Mouse (Mus musculus) midbrain, embryonic 11.5 days (tissue): ENCODE results near the gene Gm4756. TPM values are rescaled to one million over a fixed set of nuclear protein-coding genes. Genes with fewer than 3 reads are reported as not detected.
"Not testable (repeated sequence)": the region's sequence is repeated elsewhere in the genome, so short reads cannot be mapped to it uniquely, and the experiment has no call there.

Experiments used
- ATAC-seq: fragments of 200-750 bp; cut with Nextera tagmentation; 2 replicates; pipeline ENCODE4 v1.8.0; 2017; ENCODE audit warnings: moderate TSS enrichment, moderate library complexity; ENCODE audit not compliant: low FRiP score
- DNase-seq: peaks from one replicate; pipeline ENCODE4 v3.0.0; 2015; ENCODE audit warnings: low spot score; ENCODE audit errors: missing footprints
- H3K27ac ChIP-seq: fragments of 300-500 bp; sonication (generic); 2 replicates; pipeline ENCODE4 v1.5.1; 2014; ENCODE audit warnings: low read depth, low read length
- H3K27me3 ChIP-seq: fragments of 300-500 bp; sonication (generic); 2 replicates; pipeline ENCODE4 v1.6.1; 2014; ENCODE audit warnings: mild to moderate bottlenecking, low read length, moderate library complexity, mixed read lengths; ENCODE audit not compliant: control insufficient read depth, insufficient read depth
- H3K36me3 ChIP-seq: fragments of 300-500 bp; sonication (generic); 2 replicates; pipeline ENCODE4 v1.6.1; 2014; ENCODE audit warnings: mild to moderate bottlenecking, low read length, moderate library complexity, mixed read lengths; ENCODE audit not compliant: control insufficient read depth, insufficient read depth
- H3K4me1 ChIP-seq: fragments of 300-500 bp; sonication (generic); 2 replicates; pipeline ENCODE4 v1.6.1; 2014; ENCODE audit warnings: low read length; ENCODE audit not compliant: control insufficient read depth, insufficient read depth
- H3K4me2 ChIP-seq: fragments of 300-500 bp; sonication (generic); 2 replicates; pipeline ENCODE4 v1.6.1; 2014; ENCODE audit warnings: mild to moderate bottlenecking, moderate library complexity
- H3K4me3 ChIP-seq: fragments of 300-500 bp; sonication (generic); 2 replicates; pipeline ENCODE4 v1.5.1; 2014; ENCODE audit warnings: low read depth, low read length
- H3K9ac ChIP-seq: fragments of 300-500 bp; sonication (generic); 2 replicates; pipeline ENCODE4 v1.6.1; 2014; ENCODE audit warnings: low read length
- H3K9me3 ChIP-seq: fragments of 300-500 bp; sonication (generic); 2 replicates; pipeline ENCODE4 v1.6.1; 2016; ENCODE audit warnings: low read length; ENCODE audit not compliant: control insufficient read depth
- WGBS: fragments of 180-500 bp; shearing (Covaris S2); extraction: QIAGEN DNeasy Blood & Tissue Kit; methylation state at CpG from one replicate; pipeline ENCODE4 v1.1.7; 2014; 5-methylcytosine and 5-hydroxymethylcytosine counted together
- polyA plus RNA-seq: library from polyadenylated mRNA; unstranded; fragments of >200 nt; fragmentation: Nextera tagmentation; extraction: Ambion mirVana; gene quantifications from 2 replicates; pipeline ENCODE4 v1.2.1, GENCODE M21; 2014

Gene Gm4756
- not detected in 2 replicates for polyA plus RNA-seq

GRCm38 (mm10) chr12:72649611-72650330 is at the start of gene Gm4756:
Gene Gm4756 (minus strand): TSS chr12:72649661.
- Histone ChIP-seq H3K4me2 (no peak within 1 kb of the TSS), H3K27me3 (no peaks in the 10 kb centered on the region), H3K9ac (no peak within 1 kb of the TSS), H3K27ac (no peak within 1 kb of the TSS), H3K36me3 (no peaks in the 10 kb centered on the region), H3K4me1 (no peaks in the 10 kb centered on the region), H3K4me3 (no peak within 1 kb of the TSS), H3K9me3 (no peaks in the 10 kb centered on the region)
- WGBS = 80% methylated on average over 11 of the region's 11 CpGs
- ATAC-seq (no peak), DNase-seq (no peak)

GRCm38 (mm10) chr12:72694901-72695463 is 45.5 kb upstream of the Gm4756 start:
- ATAC-seq = no peak
- Histone ChIP-seq H3K4me1 (no peaks in the 10 kb centered on the region), H3K9me3 (no peaks in the 10 kb centered on the region), H3K27ac (no peak overlapping the region), H3K27me3 (no peaks in the 10 kb centered on the region), H3K9ac (no peak overlapping the region), H3K4me3 (no peak overlapping the region), H3K36me3 (no peaks in the 10 kb centered on the region), H3K4me2 (no peak overlapping the region)
- no peak for DNase-seq
- 63% methylated on average over 9 of the region's 9 CpGs for WGBS

GRCm38 (mm10) chr12:72694438-72694837 is 45.0 kb upstream of the Gm4756 start:
- Histone ChIP-seq H3K4me2 (no peak overlapping the region), H3K4me3 (no peak overlapping the region), H3K27ac (no peak overlapping the region), H3K27me3 (no peaks in the 10 kb centered on the region), H3K4me1 (no peaks in the 10 kb centered on the region), H3K9me3 (no peaks in the 10 kb centered on the region), H3K9ac (no peak overlapping the region), H3K36me3 (no peaks in the 10 kb centered on the region)
- no peak for DNase-seq
- 79% methylated on average over 12 of the region's 12 CpGs for WGBS
- ATAC-seq = no peak

GRCm38 (mm10) chr12:72693895-72694294 is 44.4 kb upstream of the Gm4756 start:
- no peak overlapping the region for H3K27ac ChIP-seq
- H3K4me2 ChIP-seq = no peak overlapping the region
- H3K27me3 ChIP-seq = no peaks in the 10 kb centered on the region
- H3K4me3 ChIP-seq = no peak overlapping the region
- no peak overlapping the region for H3K9ac ChIP-seq
- no peak for DNase-seq
- WGBS = 52% methylated on average over 6 of the region's 6 CpGs
- H3K36me3 ChIP-seq = no peaks in the 10 kb centered on the region
- H3K9me3 ChIP-seq = no peaks in the 10 kb centered on the region
- ATAC-seq = no peak
- no peaks in the 10 kb centered on the region for H3K4me1 ChIP-seq

GRCm38 (mm10) chr12:72688281-72688680 is 38.8 kb upstream of the Gm4756 start:
- H3K4me1 ChIP-seq, H3K36me3 ChIP-seq, H3K27me3 ChIP-seq, H3K4me2 ChIP-seq, H3K9me3 ChIP-seq, H3K9ac ChIP-seq, H3K27ac ChIP-seq, H3K4me3 ChIP-seq: not testable (repeated sequence)
- peak; percentile 68 for DNase-seq
- WGBS = 9% methylated on average over 2 of the region's 2 CpGs
- ATAC-seq = peak; percentile 38; the same call in 1 of the 2 replicates

- ATAC-seq, H3K4me3 ChIP-seq, H3K36me3 ChIP-seq, H3K9ac ChIP-seq, H3K9me3 ChIP-seq, H3K27ac ChIP-seq, H3K4me1 ChIP-seq, H3K27me3 ChIP-seq, H3K4me2 ChIP-seq: not testable (repeated sequence)
- WGBS = 8% methylated on average over 6 of the region's 6 CpGs
- DNase-seq = peak; percentile 78
Observed at GRCm38 (mm10) chr12:72687741-72688140, 38.3 kb upstream of the Gm4756 start.

GRCm38 (mm10) chr12:72686566-72686965 is 37.1 kb upstream of the Gm4756 start:
- not testable (repeated sequence) for H3K27ac ChIP-seq, H3K4me3 ChIP-seq, H3K27me3 ChIP-seq, H3K4me2 ChIP-seq, ATAC-seq, H3K9me3 ChIP-seq, H3K36me3 ChIP-seq, H3K9ac ChIP-seq, H3K4me1 ChIP-seq
- DNase-seq = peak; percentile 61
- WGBS = 76% methylated on average over 4 of the region's 4 CpGs

GRCm38 (mm10) chr12:72683612-72684011 is 34.2 kb upstream of the Gm4756 start:
- ATAC-seq = no peak
- Histone ChIP-seq H3K36me3 (no peaks in the 10 kb centered on the region), H3K4me2 (no peak overlapping the region), H3K4me3 (no peak overlapping the region), H3K27ac (no peak overlapping the region), H3K27me3 (no peaks in the 10 kb centered on the region), H3K4me1 (no peaks in the 10 kb centered on the region), H3K9me3 (no peaks in the 10 kb centered on the region), H3K9ac (no peak overlapping the region)
- peak; percentile 57 for DNase-seq
- 92% methylated on average over 3 of the region's 3 CpGs for WGBS

GRCm38 (mm10) chr12:72682511-72683282 is 33.2 kb upstream of the Gm4756 start:
- peak; percentile 62 for DNase-seq
- WGBS = 58% methylated on average over 8 of the region's 8 CpGs
- H3K27ac ChIP-seq = no peak overlapping the region
- no peaks in the 10 kb centered on the region for H3K36me3 ChIP-seq
- H3K4me2 ChIP-seq = no peak overlapping the region
- no peak overlapping the region for H3K4me3 ChIP-seq
- no peaks in the 10 kb centered on the region for H3K27me3 ChIP-seq
- H3K9me3 ChIP-seq = no peaks in the 10 kb centered on the region
- no peak for ATAC-seq
- no peaks in the 10 kb centered on the region for H3K4me1 ChIP-seq
- H3K9ac ChIP-seq = no peak overlapping the region
